Mouse (Mus musculus) gastrocnemius, adult 18-20 months (tissue): ENCODE measurements around the gene Gm9887. TPM values are rescaled to one million over a fixed set of nuclear protein-coding genes. Genes with fewer than 3 reads are reported as not detected.
A peak's percentile ranks its signal among the peaks of the same experiment; 100 is the strongest.

ENCODE experiments used
- DNase-seq: peaks from one replicate; pipeline ENCODE4 v3.0.0; 2021; ENCODE audit warnings: low spot score
- microRNA-seq: library from miRNA; unstranded; fragments of <30 nt; microRNA quantifications from one replicate; pipeline ENCODE4 v1.2.0, GENCODE M21; 2021
- total RNA-seq, 2 experiments: library from RNA; stranded (reverse); gene quantifications; 2 replicates each; pipeline ENCODE4 v1.2.3; 2021

Gene Gm9887
- total RNA-seq, 2 experiments from 2014 or later, result not detected

DNA sequence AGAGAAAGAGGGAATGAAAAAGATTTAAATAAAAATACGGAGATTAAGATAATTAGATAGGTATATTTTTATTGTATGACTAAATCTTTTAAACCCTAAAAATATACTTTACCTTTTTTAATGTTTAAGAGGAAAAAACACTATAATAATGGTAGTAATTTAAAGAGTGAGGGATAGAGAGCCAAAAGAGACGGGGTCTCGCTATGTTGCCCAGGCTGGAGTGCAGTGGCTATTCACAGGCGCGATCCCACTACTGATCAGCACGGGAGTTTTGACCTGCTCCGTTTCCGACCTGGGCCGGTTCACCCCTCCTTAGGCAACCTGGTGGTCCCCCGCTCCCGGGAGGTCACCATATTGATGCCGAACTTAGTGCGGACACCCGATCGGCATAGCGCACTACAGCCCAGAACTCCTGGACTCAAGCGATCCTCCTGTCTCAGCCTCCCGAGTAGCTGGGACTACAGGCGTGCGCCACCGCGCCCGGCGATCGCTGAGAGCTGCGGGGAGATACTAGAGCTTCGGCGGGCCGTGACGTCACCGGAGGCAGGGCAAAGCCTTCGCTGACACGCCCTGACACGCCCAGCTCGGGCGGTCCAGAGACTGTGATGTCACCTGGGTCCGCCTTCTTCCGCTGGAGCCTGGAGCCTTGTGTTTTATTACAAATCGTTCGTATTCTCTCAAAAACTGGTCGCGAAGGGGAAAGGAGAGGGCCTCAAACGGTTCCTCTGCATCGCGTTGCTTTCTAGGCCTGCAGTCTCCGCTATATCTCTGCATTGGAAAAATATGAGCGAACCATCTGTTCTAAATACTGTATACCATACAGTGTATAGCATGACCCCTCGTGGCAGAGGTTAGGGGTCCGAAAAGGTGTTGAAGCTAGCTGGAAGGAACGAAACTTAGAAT lies 11.0 kb downstream of the Gm9887 start:
- DNase-seq, result peak; percentile 98

DNA sequence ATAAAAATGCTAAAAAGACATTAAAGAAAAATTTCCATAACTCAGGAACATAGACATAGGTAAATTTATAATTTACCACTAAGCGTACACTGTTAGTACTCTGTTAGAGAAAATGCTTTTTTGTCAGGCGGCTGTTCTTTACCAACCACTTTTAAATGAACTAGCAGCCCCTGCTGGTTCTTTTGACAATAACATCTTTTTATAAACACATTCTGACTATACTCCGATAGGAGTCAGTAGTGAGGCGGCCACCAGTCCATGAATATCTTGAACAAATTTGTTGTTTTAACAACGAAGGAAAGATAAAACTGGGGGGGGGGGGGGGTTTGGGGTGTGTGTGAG lies 11.6 kb downstream of the Gm9887 start:
- peak; percentile 62 for DNase-seq

DNA sequence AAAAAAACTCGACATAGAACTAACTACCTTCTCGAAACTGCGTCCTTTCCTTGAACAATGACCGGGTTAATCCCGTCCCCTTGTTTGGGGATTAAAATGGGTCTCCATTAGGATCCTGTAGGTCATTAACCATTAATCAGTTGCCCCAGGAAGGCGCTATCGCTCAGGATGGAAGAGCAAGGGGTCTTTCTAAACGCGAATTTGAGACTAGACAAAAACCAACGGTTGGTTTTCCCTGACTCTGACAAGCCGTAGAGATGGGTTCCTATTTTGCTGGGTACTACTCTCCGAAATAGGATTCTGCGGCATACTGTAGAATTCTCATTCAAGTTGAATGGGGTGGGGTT lies 15.0 kb downstream of the Gm9887 start:
- no peak for DNase-seq

DNA sequence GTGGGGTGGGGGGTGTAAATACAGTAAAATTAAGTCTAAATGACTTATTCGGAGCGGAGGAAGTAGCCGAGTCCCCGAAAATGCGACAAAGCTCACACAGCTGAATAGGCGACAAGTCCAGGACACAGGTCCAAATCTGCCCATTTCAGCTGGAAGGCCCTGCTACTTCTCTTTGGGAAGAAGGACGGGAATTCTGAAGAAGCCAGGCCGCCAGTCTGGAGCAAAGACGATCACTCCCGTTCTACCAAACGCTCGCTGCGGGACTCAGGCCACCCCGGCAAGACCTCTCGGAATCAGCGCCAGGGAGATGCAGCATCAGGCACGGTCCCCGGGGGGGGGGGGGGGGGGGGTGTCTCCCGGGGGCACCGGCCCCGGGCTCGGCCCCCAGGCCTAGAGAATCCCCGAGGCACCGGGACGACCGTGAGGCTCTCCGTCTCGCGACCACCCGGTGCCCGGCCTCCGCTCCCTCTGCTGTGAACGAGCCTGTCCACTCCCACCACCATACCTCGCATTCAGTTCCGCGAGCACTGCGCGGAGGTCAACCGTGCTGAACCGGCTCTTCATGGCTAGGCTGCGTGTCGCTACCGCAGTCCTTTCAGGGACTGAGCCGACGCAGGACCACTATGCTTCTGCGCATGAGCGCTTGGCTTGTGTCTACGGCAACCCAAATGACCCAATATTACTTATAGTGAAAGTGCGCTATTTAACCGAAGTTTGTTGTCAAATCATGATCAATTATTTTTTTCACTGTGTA lies 15.5 kb downstream of the Gm9887 start, which contains the start of gene Nemf:
Nemf (minus strand) TSS at position 620 of the 754 bp plus-strand sequence.
- DNase-seq, result peak; percentile 91

DNA sequence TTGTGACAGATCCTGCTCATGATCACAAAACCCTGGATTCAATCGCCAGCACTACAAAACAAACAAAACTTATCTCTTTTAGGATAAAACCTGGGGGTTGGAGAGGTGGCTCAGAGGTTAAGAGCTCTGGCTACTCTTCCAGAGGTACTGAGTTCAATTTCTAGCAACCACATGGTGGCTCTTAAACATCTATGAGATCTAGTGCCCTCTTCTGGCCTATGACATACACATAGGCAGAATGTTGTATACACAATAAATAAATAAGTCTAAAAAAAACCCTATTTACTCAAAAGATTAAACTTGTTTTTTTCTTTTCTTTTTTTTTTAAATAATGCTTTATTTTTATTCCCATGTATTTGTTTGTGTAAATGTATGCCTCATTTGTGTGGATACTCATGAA lies 20.6 kb downstream of the Gm9887 start:
- no peak for DNase-seq

DNA sequence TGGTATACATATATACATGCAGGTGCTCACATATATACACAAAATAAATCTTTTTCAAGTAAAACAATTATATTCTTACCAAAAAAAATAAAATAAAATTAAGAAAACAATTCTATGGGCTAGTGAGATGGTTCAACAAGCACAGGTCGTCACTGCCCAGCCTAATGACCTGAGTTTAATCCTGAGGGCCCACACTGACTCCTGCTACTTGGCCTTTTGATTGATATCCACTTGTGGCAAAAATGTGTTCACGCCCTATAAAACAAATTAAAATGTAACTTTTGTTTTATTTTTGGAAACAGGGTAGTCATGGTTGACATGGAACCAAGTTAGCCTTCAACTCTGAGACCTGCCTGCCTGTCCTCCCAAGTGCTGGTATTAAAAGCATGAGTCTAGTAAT lies 22.3 kb downstream of the Gm9887 start:
- no peak for DNase-seq

DNA sequence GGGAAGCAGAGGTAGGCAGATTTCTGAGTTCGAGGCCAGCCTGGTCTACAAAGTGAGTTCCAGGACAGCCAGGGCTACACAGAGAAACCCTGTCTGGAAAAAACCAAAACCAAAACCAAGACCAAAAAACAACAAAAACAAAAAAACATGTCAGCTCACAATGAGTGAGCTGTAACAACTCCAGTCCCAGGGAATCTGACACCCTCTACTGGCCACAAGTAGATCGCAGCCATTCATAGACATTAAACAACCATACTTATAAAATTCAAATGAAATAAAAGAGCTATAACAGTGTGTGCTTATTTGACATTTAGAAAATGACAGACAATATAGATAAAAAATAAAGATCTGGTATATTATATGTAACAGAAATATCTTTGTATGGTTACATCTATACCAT lies 38.7 kb downstream of the Gm9887 start:
- peak; percentile 32 for DNase-seq

DNA sequence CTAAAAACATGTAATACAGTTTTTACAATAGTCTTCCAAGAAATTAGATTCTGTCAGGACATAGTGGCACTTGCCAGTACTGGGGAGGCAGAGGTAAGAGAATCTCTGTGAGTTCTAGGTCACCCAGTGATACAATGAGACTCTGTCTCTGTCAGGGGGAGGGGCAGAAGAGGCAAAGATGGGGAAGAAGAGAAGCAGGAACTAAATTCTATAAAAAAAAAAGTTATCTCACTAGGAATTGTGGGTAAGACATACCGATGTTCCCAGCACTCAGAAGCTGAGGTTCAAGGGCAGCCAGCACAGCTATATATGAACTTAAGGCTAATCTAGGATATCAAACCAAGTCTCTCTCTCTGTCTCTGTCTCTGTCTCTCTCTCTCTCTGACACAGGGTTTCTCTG lies 40.1 kb downstream of the Gm9887 start:
- no peak for DNase-seq

DNA sequence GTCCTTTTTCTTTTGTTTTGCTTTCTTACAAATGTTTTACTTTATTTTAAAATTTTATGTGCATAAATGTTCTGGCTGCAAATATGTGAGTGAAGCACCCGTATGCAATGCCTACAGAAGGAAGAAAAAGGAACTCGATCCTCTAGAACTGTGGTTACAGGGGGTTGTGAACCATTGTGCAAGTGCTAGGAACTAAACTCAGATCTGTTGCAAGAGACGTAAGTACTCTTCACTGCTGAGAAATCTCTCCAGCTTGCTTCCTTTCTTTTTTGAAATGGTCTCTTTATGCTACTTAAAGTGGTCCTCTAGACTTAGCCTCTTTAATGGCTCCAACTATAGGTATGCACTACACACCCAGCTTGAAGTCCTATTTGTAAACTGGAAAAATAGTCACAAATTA lies 41.1 kb downstream of the Gm9887 start:
- no peak for DNase-seq

Small RNAs within 50 kb of the gene (microRNA-seq; reads per million reads assigned to microRNA genes)
- gene Gm47299 (not detected), gene Gm47305 (not detected)

Other genes starting within 250 kb of the Gm9887 start
- 1,000 to 10,000 TPM in 1 of 2 experiments, 100 to 1,000 TPM in 1; 898 to 1,011 TPM for gene Rps29, start 213.3 kb downstream of the Gm9887 start, total RNA-seq
- not detected for gene Lrr1, start 203.6 kb downstream of the Gm9887 start, total RNA-seq
- 100 to 1,000 TPM; 336 to 346 TPM for gene Rpl36al, start 188.4 kb downstream of the Gm9887 start, total RNA-seq
- gene Mgat2, start 188.3 kb downstream of the Gm9887 start, total RNA-seq, result 1 to 10 TPM; 5.6 to 7.2 TPM
- 1 to 10 TPM; 1.7 to 3.4 TPM for gene Gm49383, start 175.4 kb downstream of the Gm9887 start, total RNA-seq
- gene Dnaaf2, start 174.0 kb downstream of the Gm9887 start, total RNA-seq, result under 1 TPM; 0.59 to 0.73 TPM
- 1 to 10 TPM; 1.9 to 2.0 TPM for gene Gm49384, start 168.2 kb downstream of the Gm9887 start, total RNA-seq
- under 1 TPM; 0.18 to 0.19 TPM for gene Pole2, start 144.3 kb downstream of the Gm9887 start, total RNA-seq
- 10 to 100 TPM; 22.7 to 26.2 TPM for gene Klhdc1, start 131.3 kb downstream of the Gm9887 start, total RNA-seq
- 100 to 1,000 TPM in 1 of 2 experiments, 10 to 100 TPM in 1; 98.7 to 119 TPM for gene Klhdc2, start 75.8 kb downstream of the Gm9887 start, total RNA-seq
- gene Nemf, start 15.3 kb downstream of the Gm9887 start, total RNA-seq, result 10 to 100 TPM; 18.7 to 20.9 TPM
- gene Arf6, start 308 bp downstream of the Gm9887 start, total RNA-seq, result 10 to 100 TPM; 19.1 to 26.3 TPM
- gene Vcpkmt, start 210.6 kb upstream of the Gm9887 start, total RNA-seq, result 1 to 10 TPM; 4.2 to 4.7 TPM